Mouse (Mus musculus): ENCODE results near the gene Pla2g2f. TPM values are rescaled to one million over a fixed set of nuclear protein-coding genes. Genes with fewer than 3 reads are reported as not detected.

Pla2g2f gene
- polyA plus RNA-seq (2015; fragmentation: Nextera tagmentation; extraction: Ambion mirVana) = 0.74 and 1.0 TPM in 2 replicates

GRCm38 (mm10) chr4:138757416-138757815 lies at the start of gene Pla2g2f:
TSS of gene Pla2g2f (minus strand) at chr4:138757626.
- no peaks in the 10 kb centered on the region for H3K27me3 ChIP-seq
- no peak within 1 kb of the TSS for H3K27ac ChIP-seq
- no peak within 1 kb of the TSS for H3K9ac ChIP-seq
- H3K9me3 ChIP-seq = no peaks in the 10 kb centered on the region
- 73% methylated on average over 8 of the region's 8 CpGs for WGBS
- ATAC-seq (ENCODE audit: low FRiP score, low read depth) = no peak
- no peaks in the 10 kb centered on the region for H3K36me3 ChIP-seq
- no peak within 1 kb of the TSS for H3K4me3 ChIP-seq
- peaks cover 9% of the 10 kb centered on the region for H3K4me1 ChIP-seq
- H3K4me2 ChIP-seq (replicated peaks) = no peak within 1 kb of the TSS

GRCm38 (mm10) chr4:138806920-138807541 lies 49.6 kb upstream of the Pla2g2f start:
- ATAC-seq (ENCODE audit: low FRiP score, low read depth) = no peak
- WGBS = 45% methylated on average over 7 of the region's 7 CpGs
- Histone ChIP-seq H3K9ac (no peak overlapping the region), H3K4me2 (replicated peaks) (no peak overlapping the region), H3K27ac (no peak overlapping the region), H3K4me3 (no peak overlapping the region), H3K4me1 (no peaks in the 10 kb centered on the region), H3K9me3 (no peaks in the 10 kb centered on the region), H3K27me3 (0 out of 2 replicates have a peak, but pooled peaks cover 3% of the 10 kb centered on the region), H3K36me3 (no peaks in the 10 kb centered on the region)

- WGBS = 87% methylated on average over 8 of the region's 8 CpGs
- H3K4me1 ChIP-seq = no peaks in the 10 kb centered on the region
- H3K36me3 ChIP-seq = no peaks in the 10 kb centered on the region
- H3K27me3 ChIP-seq = peaks cover 4% of the 10 kb centered on the region; the same call in 1 of the 2 replicates
- no peaks in the 10 kb centered on the region for H3K9me3 ChIP-seq
- no peak for ATAC-seq (ENCODE audit: low FRiP score, low read depth)
- H3K9ac ChIP-seq = no peak overlapping the region
- no peak overlapping the region for H3K4me2 ChIP-seq (replicated peaks)
- no peak overlapping the region for H3K4me3 ChIP-seq
- H3K27ac ChIP-seq = no peak overlapping the region
Observed at GRCm38 (mm10) chr4:138806160-138806559, 48.7 kb upstream of the Pla2g2f start.

GRCm38 (mm10) chr4:138805248-138805647 lies 47.8 kb upstream of the Pla2g2f start:
- Histone ChIP-seq H3K9ac (no peak overlapping the region), H3K9me3 (no peaks in the 10 kb centered on the region), H3K4me3 (no peak overlapping the region), H3K27ac (no peak overlapping the region), H3K27me3 (peaks cover 7% of the 10 kb centered on the region; the same call in 1 of the 2 replicates), H3K4me2 (replicated peaks) (no peak overlapping the region), H3K36me3 (no peaks in the 10 kb centered on the region), H3K4me1 (peaks cover 5% of the 10 kb centered on the region)
- 80% methylated on average over 8 of the region's 8 CpGs for WGBS
- ATAC-seq (ENCODE audit: low FRiP score, low read depth) = no peak

DNA sequence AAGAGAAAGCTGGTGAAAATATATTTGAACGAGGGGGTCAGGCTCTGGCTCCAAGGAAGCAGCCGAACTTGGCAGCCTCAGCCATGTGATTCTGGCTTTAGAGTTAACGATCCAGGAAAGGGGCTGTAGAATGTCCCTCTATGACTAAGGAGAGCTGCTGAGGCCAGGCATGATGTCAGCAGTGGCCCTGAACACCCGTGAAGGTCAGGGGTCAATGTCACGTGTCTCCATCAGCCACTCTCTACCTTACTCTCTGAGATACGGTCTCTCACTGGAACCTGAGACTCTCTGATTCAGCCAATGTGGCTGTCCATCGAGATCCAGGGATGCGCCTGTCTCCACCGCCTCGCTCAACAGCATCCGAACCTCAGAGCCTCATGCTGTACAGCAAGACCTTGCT lies 45.5 kb upstream of the Pla2g2f start:
- 79% methylated on average over 11 of the region's 11 CpGs for WGBS
- Histone ChIP-seq H3K27ac (no peak overlapping the region), H3K4me3 (no peak overlapping the region), H3K9ac (no peak overlapping the region), H3K4me1 (peaks cover 14% of the 10 kb centered on the region), H3K27me3 (peaks cover 4% of the 10 kb centered on the region; the same call in 1 of the 2 replicates), H3K36me3 (no peaks in the 10 kb centered on the region), H3K4me2 (replicated peaks) (no peak overlapping the region), H3K9me3 (no peaks in the 10 kb centered on the region)
- ATAC-seq (ENCODE audit: low FRiP score, low read depth) = no peak

- Histone ChIP-seq H3K27ac (no peak overlapping the region), H3K4me2 (replicated peaks) (no peak overlapping the region), H3K4me3 (no peak overlapping the region), H3K27me3 (peaks cover 4% of the 10 kb centered on the region; the same call in 1 of the 2 replicates), H3K9ac (no peak overlapping the region), H3K36me3 (no peaks in the 10 kb centered on the region), H3K4me1 (peaks cover 20% of the 10 kb centered on the region), H3K9me3 (no peaks in the 10 kb centered on the region)
- ATAC-seq (ENCODE audit: low FRiP score, low read depth) = no peak
- WGBS = 75% methylated on average over 4 of the region's 4 CpGs
Observed at GRCm38 (mm10) chr4:138801631-138802030, 44.2 kb upstream of the Pla2g2f start.

DNA sequence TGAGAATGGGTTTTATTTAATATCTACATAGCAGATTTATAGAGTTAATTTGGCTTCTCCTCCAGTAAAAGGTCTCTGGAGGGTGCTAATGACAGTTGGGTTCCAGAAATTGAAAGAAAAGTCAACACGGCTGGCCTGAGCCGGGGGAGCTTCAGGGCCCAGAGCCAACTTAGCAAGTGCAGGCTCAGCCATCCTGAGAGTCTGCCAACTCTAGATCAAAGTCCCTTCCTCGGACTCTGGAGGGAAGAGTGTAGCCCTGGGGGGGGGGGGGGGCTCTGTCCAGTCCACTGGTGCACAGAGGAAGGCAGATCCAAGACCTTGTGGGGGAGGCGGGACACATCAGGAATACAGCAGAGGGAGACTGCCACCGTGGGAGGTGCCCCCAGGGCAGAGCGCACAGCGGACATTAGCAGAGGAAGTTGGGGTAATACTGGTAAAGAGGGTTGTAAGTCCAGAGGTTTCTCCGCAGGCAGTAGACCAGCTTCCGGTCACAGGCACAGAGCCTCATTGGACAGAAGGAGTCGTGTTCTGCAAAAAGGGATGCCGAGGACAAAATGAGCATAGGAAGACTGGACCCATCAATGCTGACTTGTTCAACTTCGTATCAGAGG lies 42.8 kb upstream of the Pla2g2f start:
- H3K9ac ChIP-seq = no peak overlapping the region
- no peak overlapping the region for H3K4me3 ChIP-seq
- H3K27ac ChIP-seq = no peak overlapping the region
- H3K4me1 ChIP-seq = peaks cover 22% of the 10 kb centered on the region
- WGBS = 61% methylated on average over 12 of the region's 12 CpGs
- peaks cover 4% of the 10 kb centered on the region; the same call in 1 of the 2 replicates for H3K27me3 ChIP-seq
- no peaks in the 10 kb centered on the region for H3K36me3 ChIP-seq
- H3K4me2 ChIP-seq (replicated peaks) = no peak overlapping the region
- ATAC-seq (ENCODE audit: low FRiP score, low read depth) = peak; percentile 75; the same call in 1 of the 2 replicates
- no peaks in the 10 kb centered on the region for H3K9me3 ChIP-seq

- ATAC-seq (ENCODE audit: low FRiP score, low read depth) = no peak
- Histone ChIP-seq H3K27me3 (peaks cover 4% of the 10 kb centered on the region; the same call in 1 of the 2 replicates), H3K4me3 (no peak overlapping the region), H3K27ac (no peak overlapping the region), H3K9ac (no peak overlapping the region), H3K4me2 (replicated peaks) (no peak overlapping the region), H3K36me3 (no peaks in the 10 kb centered on the region), H3K9me3 (no peaks in the 10 kb centered on the region), H3K4me1 (peaks cover 33% of the 10 kb centered on the region)
- WGBS = 74% methylated on average over 4 of the region's 4 CpGs
Observed at GRCm38 (mm10) chr4:138797217-138797570, 39.8 kb upstream of the Pla2g2f start.

DNA sequence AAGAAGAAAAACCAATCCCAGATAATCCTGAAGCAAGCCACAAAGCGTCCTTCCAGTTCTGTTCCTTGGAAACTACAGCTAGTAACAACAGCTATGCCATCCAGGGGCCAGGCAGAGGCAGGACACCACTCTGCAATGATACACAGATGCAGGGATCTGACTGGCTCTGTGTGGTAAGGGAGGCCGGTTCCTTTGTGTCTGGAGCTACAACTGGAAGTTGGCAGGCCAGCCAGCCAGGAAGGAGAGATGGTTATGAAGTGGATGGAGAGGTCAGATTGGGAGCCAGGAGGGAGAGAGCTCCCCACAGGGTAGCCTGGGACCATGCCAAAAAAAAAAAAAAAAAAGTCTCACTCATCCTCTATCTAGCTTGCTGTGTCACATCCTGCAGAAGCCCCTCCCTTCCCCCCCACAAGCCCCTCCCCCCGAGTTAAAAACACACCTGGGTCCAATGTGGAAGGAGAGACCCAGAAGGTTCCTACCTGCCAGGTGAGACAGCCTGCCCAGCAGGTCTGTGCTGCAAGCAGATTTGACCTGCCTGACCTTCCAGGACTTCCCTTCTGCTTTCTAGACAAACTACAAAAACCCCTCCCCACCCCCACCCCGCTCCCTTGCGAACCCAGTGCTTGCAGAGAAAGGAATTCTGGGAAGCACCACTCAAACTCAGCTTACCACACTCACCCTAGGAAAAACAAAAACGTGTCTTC lies 39.2 kb upstream of the Pla2g2f start:
- 43% methylated on average over 6 of the region's 6 CpGs for WGBS
- no peak overlapping the region for H3K27ac ChIP-seq
- no peak overlapping the region for H3K4me2 ChIP-seq (replicated peaks)
- H3K27me3 ChIP-seq = peaks cover 4% of the 10 kb centered on the region; the same call in 1 of the 2 replicates
- ATAC-seq (ENCODE audit: low FRiP score, low read depth) = no peak
- no peaks in the 10 kb centered on the region for H3K36me3 ChIP-seq
- H3K9me3 ChIP-seq = no peaks in the 10 kb centered on the region
- H3K9ac ChIP-seq = no peak overlapping the region
- no peak overlapping the region for H3K4me3 ChIP-seq
- H3K4me1 ChIP-seq = peaks cover 38% of the 10 kb centered on the region

DNA sequence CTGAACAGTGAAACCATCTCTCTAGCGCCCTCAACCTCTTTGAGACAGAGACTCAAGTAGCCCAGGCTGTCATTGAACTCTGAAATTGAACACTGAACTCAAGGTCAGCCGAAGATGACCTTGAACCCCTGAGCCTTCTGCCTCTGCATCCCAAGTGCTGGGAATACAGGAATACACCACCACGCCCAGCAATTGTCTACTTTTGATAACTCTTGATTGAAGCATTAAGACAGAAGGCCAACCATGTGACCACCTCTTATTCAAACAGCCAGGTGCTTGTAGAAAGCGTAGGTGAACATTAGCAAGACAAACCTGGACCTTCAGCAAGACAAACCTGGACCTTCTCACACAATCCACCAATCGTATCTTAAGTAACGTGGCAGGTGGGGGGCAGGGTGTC lies 36.9 kb upstream of the Pla2g2f start:
- Histone ChIP-seq H3K27me3 (0 out of 2 replicates have a peak, but pooled peaks cover 6% of the 10 kb centered on the region), H3K4me2 (replicated peaks) (no peak overlapping the region), H3K4me3 (no peak overlapping the region), H3K9ac (no peak overlapping the region), H3K27ac (no peak overlapping the region), H3K36me3 (no peaks in the 10 kb centered on the region), H3K9me3 (no peaks in the 10 kb centered on the region), H3K4me1 (peaks cover 27% of the 10 kb centered on the region)
- 86% methylated on average over 6 of the region's 6 CpGs for WGBS
- no peak for ATAC-seq (ENCODE audit: low FRiP score, low read depth)

GRCm38 (mm10) chr4:138793276-138793675 lies 35.9 kb upstream of the Pla2g2f start:
- no peak overlapping the region for H3K4me2 ChIP-seq (replicated peaks)
- WGBS = 70% methylated on average over 2 of the region's 2 CpGs
- 0 out of 2 replicates have a peak, but pooled peaks cover 6% of the 10 kb centered on the region for H3K27me3 ChIP-seq
- no peaks in the 10 kb centered on the region for H3K36me3 ChIP-seq
- H3K4me3 ChIP-seq = no peak overlapping the region
- H3K9me3 ChIP-seq = no peaks in the 10 kb centered on the region
- no peak overlapping the region; the same call in 1 of the 2 replicates for H3K27ac ChIP-seq
- H3K4me1 ChIP-seq = peaks cover 27% of the 10 kb centered on the region
- H3K9ac ChIP-seq = no peak overlapping the region
- no peak for ATAC-seq (ENCODE audit: low FRiP score, low read depth)

- no peak overlapping the region; the same call in 1 of the 2 replicates for H3K27ac ChIP-seq
Observed at GRCm38 (mm10) chr4:138792599-138792998, 35.2 kb upstream of the Pla2g2f start.

More at GRCm38 (mm10) chr4:138792599-138792998, 35.2 kb upstream of the Pla2g2f start:
- Histone ChIP-seq H3K9me3 (no peaks in the 10 kb centered on the region), H3K27me3 (0 out of 2 replicates have a peak, but pooled peaks cover 7% of the 10 kb centered on the region), H3K4me2 (replicated peaks) (no peak overlapping the region), H3K4me3 (no peak overlapping the region), H3K4me1 (peaks cover 27% of the 10 kb centered on the region), H3K9ac (no peak overlapping the region), H3K36me3 (no peaks in the 10 kb centered on the region)
- 38% methylated on average over 9 of the region's 9 CpGs for WGBS
- no peak for ATAC-seq (ENCODE audit: low FRiP score, low read depth)

Measured in limb, embryonic 13.5 days (tissue).